Mouse (Mus musculus) NIH3T3 (cell line): ENCODE measurements around the gene Kif3a.

Experiments used
- DNase-seq: peaks from one replicate; pipeline ENCODE4 v3.0.0-alpha.2; 2012; ENCODE audit warnings: low read depth

The Kif3a gene

GRCm38 (mm10) chr11:53651441-53651840, 84.3 kb downstream of the Kif3a start:
- no peak for DNase-seq
